Mouse (Mus musculus): ENCODE measurements at regions not wholly inside any gene's neighbourhood (a gene's known extent, or its start where the extent isn't known, plus 50 kb on each side); places are given as distances from the start of the nearest gene placed in this dataset.

GRCm38 (mm10) chr17:7619641-7620040 is 207.5 kb downstream of the Fndc1 start:
- no peak for TF ChIP-seq CTCF (IDR thresholded peaks at IDR 0.05; ENCODE audit: borderline replicate concordance, control insufficient read depth, extremely low read depth, insufficient read depth, low read length, poor library complexity)
- Histone ChIP-seq H3K36me3 (ENCODE audit: control insufficient read depth, insufficient read depth, low read length) (no peaks in the 10 kb centered on the region), H3K4me3 (ENCODE audit: control insufficient read depth, insufficient read depth, low read length) (no peak overlapping the region), H3K27ac (ENCODE audit: control insufficient read depth, insufficient read depth, low read length) (no peak overlapping the region), H3K4me1 (replicated peaks; ENCODE audit: control insufficient read depth, insufficient read depth, low read length) (no peaks in the 10 kb centered on the region), H3K27me3 (ENCODE audit: control insufficient read depth, insufficient read depth, low read length) (no peaks in the 10 kb centered on the region)
- WGBS, result 84% methylated on average over 5 of the region's 5 CpGs
- no peak for DNase-seq

- DNase-seq, result no peak
- WGBS, result 88% methylated on average over 11 of the region's 11 CpGs
- TF ChIP-seq CTCF (IDR thresholded peaks at IDR 0.05; ENCODE audit: borderline replicate concordance, control insufficient read depth, extremely low read depth, insufficient read depth, low read length, poor library complexity) (no peak), POLR2A (IDR thresholded peaks at IDR 0.05; ENCODE audit: control insufficient read depth, extremely low read depth, insufficient read depth, low read length, poor library complexity) (no peak)
- H3K27me3 ChIP-seq (ENCODE audit: control insufficient read depth, insufficient read depth, low read length), result no peaks in the 10 kb centered on the region
- H3K4me1 ChIP-seq (replicated peaks; ENCODE audit: control insufficient read depth, insufficient read depth, low read length), result no peaks in the 10 kb centered on the region
- no peak overlapping the region for H3K4me3 ChIP-seq (ENCODE audit: control insufficient read depth, insufficient read depth, low read length)
- no peak overlapping the region for H3K27ac ChIP-seq (ENCODE audit: control insufficient read depth, insufficient read depth, low read length)
- H3K36me3 ChIP-seq (ENCODE audit: control insufficient read depth, insufficient read depth, low read length), result no peaks in the 10 kb centered on the region
Observed at GRCm38 (mm10) chr17:7608046-7608445, 219.1 kb downstream of the Fndc1 start.

GRCm38 (mm10) chr17:7607431-7607830 is 219.7 kb downstream of the Fndc1 start:
- WGBS, result 50% methylated on average over 4 of the region's 4 CpGs
- DNase-seq, result no peak
- H3K27ac ChIP-seq (ENCODE audit: control insufficient read depth, insufficient read depth, low read length), result no peak overlapping the region
- H3K36me3 ChIP-seq (ENCODE audit: control insufficient read depth, insufficient read depth, low read length), result no peaks in the 10 kb centered on the region
- no peaks in the 10 kb centered on the region for H3K27me3 ChIP-seq (ENCODE audit: control insufficient read depth, insufficient read depth, low read length)
- no peaks in the 10 kb centered on the region for H3K4me1 ChIP-seq (replicated peaks; ENCODE audit: control insufficient read depth, insufficient read depth, low read length)
- TF ChIP-seq POLR2A (IDR thresholded peaks at IDR 0.05; ENCODE audit: control insufficient read depth, extremely low read depth, insufficient read depth, low read length, poor library complexity) (no peak), CTCF (IDR thresholded peaks at IDR 0.05; ENCODE audit: borderline replicate concordance, control insufficient read depth, extremely low read depth, insufficient read depth, low read length, poor library complexity) (no peak)
- no peak overlapping the region for H3K4me3 ChIP-seq (ENCODE audit: control insufficient read depth, insufficient read depth, low read length)

- TF ChIP-seq CTCF (IDR thresholded peaks at IDR 0.05; ENCODE audit: borderline replicate concordance, control insufficient read depth, extremely low read depth, insufficient read depth, low read length, poor library complexity) (no peak), POLR2A (IDR thresholded peaks at IDR 0.05; ENCODE audit: control insufficient read depth, extremely low read depth, insufficient read depth, low read length, poor library complexity) (no peak)
- H3K36me3 ChIP-seq (ENCODE audit: control insufficient read depth, insufficient read depth, low read length), result no peaks in the 10 kb centered on the region
- WGBS, result 87% methylated on average over 5 of the region's 5 CpGs
- no peak for DNase-seq
- H3K27ac ChIP-seq (ENCODE audit: control insufficient read depth, insufficient read depth, low read length), result no peak overlapping the region
- no peaks in the 10 kb centered on the region for H3K27me3 ChIP-seq (ENCODE audit: control insufficient read depth, insufficient read depth, low read length)
- H3K4me1 ChIP-seq (replicated peaks; ENCODE audit: control insufficient read depth, insufficient read depth, low read length), result no peaks in the 10 kb centered on the region
- H3K4me3 ChIP-seq (ENCODE audit: control insufficient read depth, insufficient read depth, low read length), result no peak overlapping the region
Observed at GRCm38 (mm10) chr17:7604813-7605504, 219.7 kb upstream of the Unc93a2 start.

- WGBS, result 95% methylated on average over 3 of the region's 3 CpGs
- H3K4me1 ChIP-seq (replicated peaks; ENCODE audit: control insufficient read depth, insufficient read depth, low read length), result no peaks in the 10 kb centered on the region
- no peak for DNase-seq
- H3K4me3 ChIP-seq (ENCODE audit: control insufficient read depth, insufficient read depth, low read length), result no peak overlapping the region
- TF ChIP-seq POLR2A (IDR thresholded peaks at IDR 0.05; ENCODE audit: control insufficient read depth, extremely low read depth, insufficient read depth, low read length, poor library complexity), result no peak
- no peak for TF ChIP-seq CTCF (IDR thresholded peaks at IDR 0.05; ENCODE audit: borderline replicate concordance, control insufficient read depth, extremely low read depth, insufficient read depth, low read length, poor library complexity)
- no peaks in the 10 kb centered on the region for H3K36me3 ChIP-seq (ENCODE audit: control insufficient read depth, insufficient read depth, low read length)
- no peaks in the 10 kb centered on the region for H3K27me3 ChIP-seq (ENCODE audit: control insufficient read depth, insufficient read depth, low read length)
- H3K27ac ChIP-seq (ENCODE audit: control insufficient read depth, insufficient read depth, low read length), result no peak overlapping the region
Observed at GRCm38 (mm10) chr17:7604096-7604495, 218.8 kb upstream of the Unc93a2 start.

GRCm38 (mm10) chr17:7600555-7600954 is 215.3 kb upstream of the Unc93a2 start:
- H3K27ac ChIP-seq (ENCODE audit: control insufficient read depth, insufficient read depth, low read length), result no peak overlapping the region
- no peak overlapping the region for H3K4me3 ChIP-seq (ENCODE audit: control insufficient read depth, insufficient read depth, low read length)
- TF ChIP-seq POLR2A (IDR thresholded peaks at IDR 0.05; ENCODE audit: control insufficient read depth, extremely low read depth, insufficient read depth, low read length, poor library complexity), result no peak
- TF ChIP-seq CTCF (IDR thresholded peaks at IDR 0.05; ENCODE audit: borderline replicate concordance, control insufficient read depth, extremely low read depth, insufficient read depth, low read length, poor library complexity), result no peak
- no peaks in the 10 kb centered on the region for H3K36me3 ChIP-seq (ENCODE audit: control insufficient read depth, insufficient read depth, low read length)
- no peaks in the 10 kb centered on the region for H3K27me3 ChIP-seq (ENCODE audit: control insufficient read depth, insufficient read depth, low read length)
- no peak for DNase-seq
- 91% methylated on average over 2 of the region's 2 CpGs for WGBS
- H3K4me1 ChIP-seq (replicated peaks; ENCODE audit: control insufficient read depth, insufficient read depth, low read length), result no peaks in the 10 kb centered on the region; the same call in 1 of the 2 replicates

- no peak for DNase-seq
- TF ChIP-seq POLR2A (IDR thresholded peaks at IDR 0.05; ENCODE audit: control insufficient read depth, extremely low read depth, insufficient read depth, low read length, poor library complexity) (no peak), CTCF (IDR thresholded peaks at IDR 0.05; ENCODE audit: borderline replicate concordance, control insufficient read depth, extremely low read depth, insufficient read depth, low read length, poor library complexity) (no peak)
- Histone ChIP-seq H3K36me3 (ENCODE audit: control insufficient read depth, insufficient read depth, low read length) (no peaks in the 10 kb centered on the region), H3K4me3 (ENCODE audit: control insufficient read depth, insufficient read depth, low read length) (no peak overlapping the region), H3K27ac (ENCODE audit: control insufficient read depth, insufficient read depth, low read length) (no peak overlapping the region), H3K4me1 (replicated peaks; ENCODE audit: control insufficient read depth, insufficient read depth, low read length) (no peaks in the 10 kb centered on the region; the same call in 1 of the 2 replicates), H3K27me3 (ENCODE audit: control insufficient read depth, insufficient read depth, low read length) (no peaks in the 10 kb centered on the region)
- WGBS, result 77% methylated on average over 2 of the region's 2 CpGs
Observed at GRCm38 (mm10) chr17:7597481-7597880, 212.2 kb upstream of the Unc93a2 start.

Measured in thymus, adult 2 months (tissue).